Mouse (Mus musculus): Measurements from ENCODE around the gene Igfbp6.

Igfbp6 gene

DNA sequence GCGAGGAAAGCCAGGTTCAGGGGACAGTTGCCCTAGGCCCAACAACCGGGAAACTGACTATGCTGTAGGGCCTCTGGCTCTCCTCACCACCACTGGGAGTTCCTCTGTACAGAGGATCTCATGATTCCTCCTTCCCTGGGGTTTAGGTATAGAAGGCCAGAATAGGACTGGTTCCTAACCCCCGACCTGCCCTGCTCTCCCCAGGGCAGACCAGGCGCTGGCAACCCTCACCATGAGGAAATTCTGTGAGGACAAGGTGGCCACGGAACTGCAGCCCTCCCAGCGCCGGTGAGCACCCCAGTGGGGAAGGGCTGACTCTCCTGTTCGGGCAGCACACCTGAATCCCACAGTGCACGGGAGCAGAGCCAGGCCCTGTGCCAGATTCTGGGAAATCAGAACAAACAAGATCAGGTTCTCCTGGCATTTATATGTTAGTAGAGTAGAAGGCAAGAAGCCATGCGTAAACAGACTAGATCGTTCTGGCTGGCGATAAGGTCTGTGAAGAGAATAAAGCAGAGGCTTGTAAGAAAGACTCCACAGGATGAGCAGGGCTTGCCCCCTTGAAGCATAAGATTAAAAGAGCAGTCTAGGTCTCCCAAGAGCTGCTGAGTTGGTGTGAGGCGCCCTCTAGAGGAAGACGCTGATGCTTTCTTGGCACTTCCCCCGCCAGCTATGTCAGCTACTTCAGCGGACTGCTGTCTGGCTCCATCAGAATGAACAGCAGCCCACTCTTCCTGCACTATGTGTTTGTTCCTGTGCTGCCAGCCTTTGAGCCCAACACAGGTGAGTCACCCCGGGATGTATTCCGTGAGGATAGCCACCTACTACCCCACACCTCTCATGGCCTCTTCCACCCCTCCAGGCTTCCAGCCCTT is 35.3 kb upstream of the Igfbp6 start:
- no peak for DNase-seq (ENCODE audit: extremely low read depth, low read depth, low spot score)

DNA sequence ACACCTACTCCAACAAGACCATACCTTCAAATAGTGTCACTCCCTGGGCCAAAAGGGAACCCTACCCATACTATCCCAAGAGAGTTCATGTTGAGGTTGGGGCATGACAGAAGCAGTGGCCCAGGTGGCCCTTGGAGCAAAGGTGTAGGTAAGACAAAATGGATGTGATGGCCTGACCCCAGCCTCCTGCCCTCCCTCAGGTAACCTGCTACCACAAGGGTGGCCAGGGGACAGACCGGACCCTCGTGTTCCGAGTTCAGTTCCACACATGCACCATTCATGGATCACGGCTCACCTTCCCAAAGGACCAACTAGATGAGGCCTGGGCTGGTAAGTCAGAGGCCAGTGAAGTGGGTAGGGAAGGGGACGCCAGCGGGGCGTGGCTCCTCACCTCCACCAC is 33.9 kb upstream of the Igfbp6 start:
- no peak for DNase-seq (ENCODE audit: extremely low read depth, low read depth, low spot score)

DNA sequence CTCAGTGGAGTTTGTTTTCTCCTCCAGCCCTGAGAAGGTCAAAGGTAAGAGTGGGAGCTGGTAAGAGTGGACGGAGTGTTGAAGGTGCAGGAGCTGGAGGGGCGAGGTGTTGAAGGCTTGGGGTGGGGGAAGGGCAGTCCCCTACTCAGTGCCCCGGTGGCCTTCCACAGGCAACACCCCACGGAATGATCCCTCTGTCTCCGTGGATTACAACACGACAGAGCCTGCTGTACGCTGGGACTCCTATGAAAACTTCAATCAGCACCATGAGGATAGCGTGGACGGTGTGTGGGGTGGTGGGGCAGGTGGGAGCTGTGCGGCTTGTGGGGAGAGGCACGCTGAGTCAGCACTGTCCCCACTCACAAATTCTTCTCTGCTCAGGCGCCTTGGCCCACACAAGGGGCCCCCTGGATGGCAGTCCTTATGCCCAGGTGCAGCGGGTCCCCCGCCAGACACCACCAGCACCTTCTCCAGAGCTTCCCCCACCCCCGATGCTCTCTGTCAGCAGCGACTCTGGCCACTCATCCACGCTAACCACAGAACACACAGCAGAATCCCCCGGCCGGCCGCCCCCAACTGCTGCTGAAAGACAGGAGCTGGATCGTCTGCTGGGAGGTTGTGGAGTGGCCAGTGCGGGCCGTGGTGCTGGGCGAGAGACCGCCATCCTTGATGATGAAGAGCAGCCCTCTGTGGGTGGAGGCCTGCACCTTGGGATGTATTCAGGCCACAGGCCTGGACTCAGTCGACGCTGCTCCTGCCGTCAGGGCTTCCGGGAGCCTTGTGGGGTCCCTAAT is 33.3 kb upstream of the Igfbp6 start:
- DNase-seq (ENCODE audit: extremely low read depth, low read depth, low spot score), result no peak

DNA sequence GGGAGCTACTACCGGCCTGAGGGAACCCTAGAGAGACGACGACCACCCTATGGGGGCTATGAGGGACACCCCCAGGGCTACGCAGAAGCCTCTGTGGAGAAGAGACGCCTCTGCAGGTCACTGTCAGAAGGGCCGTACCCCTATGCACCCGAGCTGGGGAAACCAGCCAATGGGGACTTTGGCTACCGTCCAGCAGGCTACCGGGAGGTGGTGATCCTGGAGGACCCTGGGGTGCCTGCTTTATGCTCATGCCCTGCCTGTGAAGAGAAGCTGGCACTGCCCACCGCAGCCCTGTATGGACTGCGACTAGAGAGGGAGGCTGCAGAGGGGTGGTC is 32.7 kb upstream of the Igfbp6 start:
- DNase-seq (ENCODE audit: extremely low read depth, low read depth, low spot score), result no peak

DNA sequence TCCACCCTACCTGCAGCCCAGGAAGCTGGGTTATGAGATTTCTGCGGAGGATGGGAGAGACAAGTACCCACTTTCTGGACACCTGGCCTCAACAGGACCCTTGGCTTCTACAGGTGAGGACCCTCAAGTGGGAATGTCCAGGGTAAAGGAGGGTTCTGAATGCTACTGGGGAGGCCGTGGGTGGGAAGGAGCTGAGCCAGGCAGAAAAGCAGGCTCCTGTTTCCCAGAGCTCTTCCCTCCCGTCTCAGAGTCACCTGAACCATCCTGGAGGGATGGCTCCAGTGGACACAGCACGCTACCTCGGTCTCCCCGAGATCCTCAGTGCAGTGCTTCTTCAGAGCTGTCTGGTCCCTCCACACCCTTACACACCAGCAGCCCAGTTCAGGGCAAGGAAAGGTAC is 32.0 kb upstream of the Igfbp6 start:
- DNase-seq (ENCODE audit: extremely low read depth, low read depth, low spot score), result no peak

DNA sequence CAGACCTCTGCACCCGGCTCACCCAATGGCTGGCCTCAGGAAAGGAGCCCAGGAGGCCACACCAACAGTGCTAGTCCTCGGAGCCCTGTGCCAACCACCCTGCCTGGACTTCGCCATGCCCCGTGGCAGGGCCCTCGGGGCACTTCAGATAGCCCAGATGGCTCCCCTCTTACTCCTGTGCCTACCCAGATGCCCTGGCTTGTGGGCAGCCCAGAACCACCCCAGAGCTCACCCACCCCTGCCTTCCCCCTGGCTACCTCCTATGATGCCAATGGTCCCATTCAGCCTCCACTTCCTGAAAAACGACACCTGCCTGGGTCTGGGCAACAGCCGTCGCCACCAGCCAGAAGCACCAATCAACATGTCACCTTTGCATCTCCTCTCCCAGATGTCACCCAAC is 31.3 kb upstream of the Igfbp6 start:
- DNase-seq (ENCODE audit: extremely low read depth, low read depth, low spot score), result no peak

DNA sequence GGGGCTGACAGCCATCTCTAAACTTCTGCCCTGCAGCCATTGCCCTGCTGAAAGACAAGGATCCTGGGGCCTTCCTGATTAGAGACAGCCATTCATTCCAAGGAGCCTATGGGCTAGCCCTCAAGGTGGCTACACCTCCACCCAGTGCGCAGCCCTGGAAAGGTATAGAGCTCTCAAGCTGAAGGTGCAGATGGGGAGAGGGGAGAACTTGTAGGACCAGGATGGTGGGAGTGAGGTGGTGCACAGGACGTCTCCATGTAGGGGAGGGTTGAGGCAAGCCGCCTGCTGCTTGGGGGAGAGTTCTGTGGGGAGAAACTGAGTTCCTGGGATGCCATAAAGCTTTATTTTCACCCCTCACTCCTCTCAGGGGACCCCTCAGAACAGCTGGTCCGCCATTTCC is 30.5 kb upstream of the Igfbp6 start:
- no peak for DNase-seq (ENCODE audit: extremely low read depth, low read depth, low spot score)

DNA sequence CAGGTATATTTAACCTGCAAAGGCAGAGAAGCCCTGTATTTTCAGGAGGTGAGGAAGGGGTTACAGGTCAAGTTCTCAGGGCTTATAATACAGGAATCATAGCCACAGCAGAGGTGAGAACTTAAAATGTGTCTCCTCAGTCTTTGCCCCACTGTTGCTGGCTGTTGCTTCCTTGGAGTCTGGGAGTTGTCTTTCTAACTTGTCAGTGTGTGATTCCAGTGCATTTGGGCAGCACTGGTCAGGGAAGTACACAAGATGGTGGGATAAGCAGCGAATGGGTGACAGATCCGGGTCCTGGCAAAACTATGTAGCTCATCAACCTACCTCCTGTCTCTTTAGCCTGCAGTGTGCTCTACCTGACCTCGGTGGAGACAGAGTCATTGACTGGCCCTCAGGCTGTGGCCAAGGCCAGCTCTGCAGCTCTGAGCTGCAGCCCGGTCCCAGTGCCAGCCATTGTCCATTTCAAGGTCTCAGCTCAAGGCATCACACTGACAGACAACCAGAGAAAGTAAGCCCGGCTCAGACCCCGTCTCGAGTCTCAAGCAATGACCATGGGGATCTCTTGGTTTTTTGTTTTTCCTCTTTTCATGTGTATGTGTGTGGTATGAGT is 29.4 kb upstream of the Igfbp6 start:
- no peak for DNase-seq (ENCODE audit: extremely low read depth, low read depth, low spot score)

DNA sequence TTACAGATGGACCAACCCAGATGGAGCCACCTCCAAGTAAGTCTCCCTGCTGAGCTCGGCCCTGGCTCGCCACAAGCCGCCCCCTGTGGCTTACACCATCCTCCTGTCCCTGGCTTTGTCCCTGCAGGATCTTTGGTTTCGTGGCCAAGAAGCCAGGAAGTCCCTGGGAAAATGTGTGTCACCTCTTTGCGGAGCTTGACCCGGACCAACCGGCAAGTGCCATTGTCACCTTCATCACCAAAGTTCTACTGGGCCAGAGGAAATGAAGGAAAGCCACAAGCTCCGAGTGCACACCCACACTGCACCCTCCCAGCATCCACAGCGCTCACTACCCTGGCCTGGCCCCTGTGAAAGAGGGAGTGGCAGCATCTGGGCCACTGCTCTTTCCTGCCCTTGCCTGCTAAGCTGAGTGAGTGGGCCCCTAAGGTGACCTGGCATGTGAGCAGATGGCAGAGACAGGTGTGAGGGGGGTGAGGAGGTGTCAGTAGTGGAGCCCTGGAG is 28.4 kb upstream of the Igfbp6 start:
- no peak for DNase-seq (ENCODE audit: extremely low read depth, low read depth, low spot score)

DNA sequence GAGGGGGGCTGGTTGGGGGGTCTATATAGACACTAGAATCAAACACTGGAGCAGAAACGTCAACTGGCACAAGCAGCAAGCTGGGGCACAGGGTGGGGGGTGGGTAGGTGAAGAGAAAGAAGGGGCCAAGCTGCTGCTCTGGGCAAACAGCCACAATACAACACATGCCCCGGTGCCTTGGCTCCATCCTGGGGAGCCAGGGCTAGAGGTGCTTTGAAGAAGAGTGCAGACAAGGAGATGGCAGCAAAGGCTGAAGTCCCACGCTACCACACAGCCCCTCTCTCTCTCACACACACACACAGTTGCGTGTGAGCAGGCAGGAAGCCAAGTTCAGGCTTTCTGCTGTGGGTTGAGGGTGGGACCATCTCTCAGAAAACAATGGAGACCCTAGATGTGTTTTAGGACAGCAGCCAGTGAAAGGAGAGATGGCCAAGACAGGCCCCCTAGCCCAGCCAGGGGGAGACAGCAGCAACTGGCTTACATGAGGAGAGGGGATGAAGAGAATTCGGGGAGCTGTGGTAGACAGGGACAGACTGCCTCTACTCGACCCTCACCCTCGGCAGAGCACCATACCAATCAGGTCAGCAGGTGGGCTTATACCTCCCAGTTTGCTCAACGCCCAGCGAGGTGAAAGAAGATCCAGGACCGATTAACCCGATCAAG is 27.3 kb upstream of the Igfbp6 start:
- no peak for DNase-seq (ENCODE audit: extremely low read depth, low read depth, low spot score)

DNA sequence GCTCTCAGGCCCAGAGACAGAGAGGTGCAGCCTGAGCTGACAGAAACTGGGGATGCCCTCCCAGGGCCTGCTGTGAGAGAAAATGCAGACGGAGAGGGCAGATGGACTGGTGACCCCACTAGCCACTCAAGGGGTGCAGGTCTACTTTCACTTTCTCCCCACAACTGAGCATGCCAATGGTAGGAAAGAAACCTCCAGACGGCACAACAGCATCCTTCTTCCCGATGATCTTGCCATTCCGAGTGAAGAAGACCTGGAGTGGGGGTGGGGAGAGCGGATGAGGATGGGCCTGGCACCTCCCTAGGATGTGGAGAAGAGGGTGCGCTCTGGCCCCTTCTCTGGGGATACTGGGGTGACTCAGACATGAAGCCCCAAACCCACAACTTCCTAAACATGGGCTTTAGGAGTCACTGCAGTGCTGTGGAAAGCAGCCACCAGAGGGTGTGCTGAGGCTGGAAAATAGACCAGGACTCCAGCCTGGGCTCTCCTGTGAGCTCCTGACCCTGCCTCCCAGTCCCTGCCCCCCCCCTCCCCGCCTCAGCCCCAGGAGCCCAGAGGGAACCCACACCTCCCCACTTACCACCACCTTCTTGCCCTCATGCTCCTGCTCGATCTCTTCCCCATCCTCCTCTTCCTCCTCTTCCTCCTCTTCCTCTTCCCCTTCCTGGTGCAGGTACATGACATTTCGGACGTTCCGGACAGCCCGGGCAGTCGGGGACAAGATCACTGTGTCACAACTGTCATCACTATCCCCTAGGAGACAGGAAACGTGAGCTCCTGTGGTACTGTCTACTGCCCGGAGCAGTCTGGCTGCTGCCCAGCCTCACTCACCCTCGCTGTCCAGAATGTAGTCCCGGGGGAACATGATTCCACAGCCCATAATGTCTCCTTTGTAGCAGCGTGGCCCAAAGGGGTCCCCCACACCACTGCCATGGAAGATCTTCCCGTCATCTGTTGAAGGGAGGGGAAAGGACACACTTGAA is 26.4 kb upstream of the Igfbp6 start:
- no peak for DNase-seq (ENCODE audit: extremely low read depth, low read depth, low spot score)

DNA sequence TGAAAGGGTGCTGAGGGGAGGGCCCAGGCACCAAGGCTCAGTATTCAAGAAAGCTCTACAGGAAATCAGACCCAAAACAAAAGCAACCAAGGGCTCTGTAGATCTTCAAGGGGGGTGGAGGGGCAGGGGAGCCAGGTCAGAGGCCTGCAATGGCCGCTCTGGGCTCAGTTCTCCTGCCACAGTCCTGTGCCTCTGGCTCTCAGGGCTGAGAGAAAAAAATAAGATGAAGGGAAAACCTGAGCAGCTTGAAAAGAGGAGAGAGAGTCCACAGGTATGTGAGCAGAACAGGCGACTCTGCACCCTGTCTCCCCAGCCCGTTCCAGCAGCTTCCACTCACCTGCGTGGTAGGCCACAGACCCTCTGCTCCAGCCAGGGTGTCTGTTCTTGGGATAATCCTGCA is 25.6 kb upstream of the Igfbp6 start:
- DNase-seq (ENCODE audit: extremely low read depth, low read depth, low spot score), result no peak

DNA sequence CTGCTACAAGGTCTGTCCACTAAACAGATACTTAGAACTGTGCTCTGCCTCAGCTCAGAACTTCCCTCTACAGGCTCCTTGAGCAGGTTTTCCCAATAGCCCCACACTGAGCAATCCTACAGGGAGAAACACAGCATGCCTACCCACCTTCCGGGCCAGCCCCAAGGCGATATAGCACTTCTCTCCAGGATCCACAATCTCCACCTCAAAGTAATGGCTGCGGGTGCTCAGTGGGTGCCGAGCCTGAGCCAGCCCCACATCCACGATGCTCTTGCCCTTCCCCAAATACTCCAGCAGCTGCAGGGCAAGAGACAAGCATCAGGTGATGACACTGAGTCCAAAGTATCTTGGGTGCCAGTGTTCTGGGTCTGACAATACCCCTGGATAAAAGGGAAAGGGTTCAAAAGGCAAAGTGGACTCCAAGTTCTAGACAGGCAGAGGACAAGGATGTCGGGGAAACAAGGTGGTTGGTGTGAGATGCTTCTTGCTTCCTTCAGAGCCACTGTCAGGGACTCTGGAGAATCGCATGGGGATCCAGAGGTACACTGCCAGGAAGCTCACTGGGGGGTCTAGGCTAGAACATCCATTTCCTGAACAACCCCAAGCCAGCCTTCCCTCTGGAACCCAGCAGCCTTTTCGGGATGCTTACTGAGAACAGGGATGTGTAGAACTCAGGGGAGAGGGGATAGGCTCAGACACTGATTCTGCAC is 24.9 kb upstream of the Igfbp6 start:
- no peak for DNase-seq (ENCODE audit: extremely low read depth, low read depth, low spot score)

DNA sequence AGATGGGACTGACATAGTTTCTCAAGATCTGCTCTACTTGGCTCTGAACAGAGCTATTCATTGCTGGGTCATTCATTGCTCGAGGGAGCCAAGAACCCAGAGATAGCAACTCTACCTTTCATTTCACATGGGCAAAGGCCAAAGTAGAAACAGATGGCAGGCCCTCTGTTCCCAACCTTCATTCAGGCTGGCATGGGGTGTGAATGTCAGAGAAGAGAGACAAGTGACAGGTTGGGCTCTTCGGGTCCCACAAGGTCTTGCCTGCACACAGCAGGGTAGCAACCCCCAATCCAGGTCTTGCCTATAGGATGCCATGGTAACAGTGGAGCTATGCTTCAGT is 24.4 kb upstream of the Igfbp6 start:
- DNase-seq (ENCODE audit: extremely low read depth, low read depth, low spot score), result no peak

DNA sequence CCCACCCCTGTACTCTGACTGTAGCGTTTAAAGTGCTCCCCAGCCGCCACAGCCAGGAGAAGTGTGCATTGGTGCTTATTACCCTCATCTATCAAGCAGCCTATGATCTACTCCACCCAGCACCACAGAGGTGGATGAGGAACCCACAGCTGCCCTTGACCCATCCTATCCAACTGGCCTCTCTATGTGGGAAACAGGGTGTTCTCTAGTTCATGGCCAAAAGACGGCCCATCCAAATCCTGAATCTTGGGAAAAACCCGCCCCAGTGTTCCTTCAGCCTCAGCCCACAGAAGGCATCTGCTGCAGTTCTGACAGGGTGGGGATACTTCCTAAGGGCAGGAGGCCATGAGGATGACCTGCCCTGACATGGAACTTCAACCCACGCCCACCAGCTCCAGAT is 23.6 kb upstream of the Igfbp6 start:
- no peak for DNase-seq (ENCODE audit: extremely low read depth, low read depth, low spot score)

DNA sequence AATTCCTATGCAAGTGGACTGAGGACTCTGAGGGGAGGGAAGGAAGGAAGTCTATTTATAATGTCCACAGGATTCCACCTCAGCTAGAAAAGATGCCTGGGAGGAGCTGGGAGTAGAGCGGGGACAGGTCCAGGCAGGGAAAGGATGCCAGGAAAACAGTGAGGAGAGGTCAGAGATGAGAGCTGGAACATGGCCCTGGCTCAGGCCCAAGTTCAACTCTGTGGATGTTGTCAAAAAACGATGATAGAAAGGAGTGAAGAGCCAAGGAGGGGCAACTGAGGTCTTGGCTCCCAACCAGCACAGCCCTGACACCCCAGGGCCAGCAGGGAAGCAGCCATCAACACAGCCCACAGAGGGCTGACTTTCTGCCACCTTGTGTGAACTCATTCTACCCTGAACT is 17.9 kb upstream of the Igfbp6 start:
- no peak for DNase-seq (ENCODE audit: extremely low read depth, low read depth, low spot score)

DNA sequence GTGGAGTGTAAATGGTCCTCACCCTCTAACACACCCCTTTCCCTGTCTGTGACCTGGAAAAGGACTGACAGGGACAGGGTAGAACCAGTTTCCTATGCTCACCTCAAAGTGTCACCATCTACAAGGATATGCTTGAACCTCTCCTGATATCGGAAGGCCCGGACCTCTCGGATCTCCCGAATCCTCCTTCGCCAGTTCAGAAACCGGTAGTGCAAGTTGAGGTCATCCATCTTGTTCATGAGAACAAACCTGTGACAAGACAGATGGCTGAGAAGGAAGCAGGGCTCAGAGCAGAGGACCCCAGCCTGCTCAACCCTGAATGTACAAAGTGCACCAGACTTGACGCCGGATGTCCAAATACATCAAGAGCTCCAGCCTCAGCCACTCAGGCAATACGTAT is 10.8 kb upstream of the Igfbp6 start:
- DNase-seq (ENCODE audit: extremely low read depth, low read depth, low spot score), result no peak

DNA sequence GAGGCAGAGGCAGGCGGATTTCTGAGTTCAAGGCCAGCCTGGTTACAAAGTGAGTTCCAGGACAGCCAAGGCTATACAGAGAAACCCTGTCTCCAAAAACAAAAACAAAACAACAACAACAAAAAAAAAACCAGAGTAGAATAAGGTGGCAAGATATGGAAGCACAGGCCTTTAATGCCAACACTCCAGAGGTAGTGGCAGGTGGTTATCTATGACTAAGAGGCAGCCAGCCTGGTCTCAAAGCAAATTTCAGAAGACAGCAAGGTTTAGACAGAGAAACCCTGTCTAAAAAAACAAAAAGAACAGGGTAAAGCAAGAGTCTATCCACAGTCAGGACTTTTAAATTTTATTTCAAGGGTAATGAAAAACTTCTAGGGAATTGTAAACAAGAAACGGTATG is 9.5 kb upstream of the Igfbp6 start:
- DNase-seq (ENCODE audit: extremely low read depth, low read depth, low spot score), result no peak

DNA sequence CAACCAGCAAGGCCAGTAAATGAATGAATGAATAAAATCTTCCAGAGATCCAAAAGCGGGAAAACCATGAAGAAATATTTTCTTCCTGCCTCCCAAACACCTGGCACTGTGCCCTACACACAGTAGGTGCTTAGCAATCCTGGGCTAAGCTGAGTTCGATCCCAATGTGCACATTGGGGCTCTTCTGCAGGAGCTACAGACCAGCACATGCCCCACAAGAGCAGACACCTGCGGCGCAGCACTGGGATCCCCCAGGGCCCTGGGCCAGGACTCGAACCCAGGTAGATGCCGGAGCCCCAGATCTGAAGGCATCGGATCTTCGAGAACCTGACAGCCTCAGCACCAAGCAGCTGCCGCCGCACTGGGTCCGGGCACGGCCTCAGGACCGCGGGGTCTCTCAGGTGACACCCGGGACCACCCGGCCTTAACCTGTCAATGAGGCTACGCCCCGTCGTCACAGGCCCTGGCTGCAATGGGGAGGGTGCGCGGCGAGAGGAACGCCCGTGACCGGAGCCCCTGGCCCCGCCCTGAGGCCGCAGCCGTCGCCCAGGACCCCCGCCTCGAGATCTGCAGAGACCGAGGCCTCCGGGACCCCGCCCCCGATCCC is 8.5 kb upstream of the Igfbp6 start:
- DNase-seq (ENCODE audit: extremely low read depth, low read depth, low spot score), result no peak
